Mouse (Mus musculus) stomach, embryonic 14.5 days (tissue): ENCODE data around the gene Pip5kl1. TPM values are rescaled to one million over a fixed set of nuclear protein-coding genes. Genes with fewer than 3 reads are reported as not detected.
A peak's percentile ranks its signal among the peaks of the same experiment; 100 is the strongest.

Experiments used
- ATAC-seq: fragments of 200-750 bp; cut with Nextera tagmentation; 2 replicates; pipeline ENCODE4 v1.8.0; 2017; ENCODE audit warnings: low read depth, moderate TSS enrichment; ENCODE audit not compliant: insufficient number of reproducible peaks, insufficient read depth, low FRiP score
- H3K27ac ChIP-seq: fragments of 300-500 bp; sonication (generic); 2 replicates; pipeline ENCODE4 v1.5.1; 2014; ENCODE audit warnings: mild to moderate bottlenecking, low read length, moderate library complexity, mixed read lengths
- H3K27me3 ChIP-seq: fragments of 300-500 bp; sonication (generic); 2 replicates; pipeline ENCODE4 v1.6.1; 2014; ENCODE audit warnings: low read length, control low read depth, mixed read lengths; ENCODE audit not compliant: control insufficient read depth, insufficient read depth
- H3K36me3 ChIP-seq: fragments of 300-500 bp; sonication (generic); 2 replicates; pipeline ENCODE4 v1.6.1; 2014; ENCODE audit warnings: mild to moderate bottlenecking, control low read depth, low read length, moderate library complexity, mixed read lengths; ENCODE audit not compliant: control insufficient read depth, insufficient read depth
- H3K4me1 ChIP-seq: fragments of 300-500 bp; sonication (generic); 2 replicates; pipeline ENCODE4 v1.6.1; 2014; ENCODE audit warnings: low read length, control low read depth, mixed read lengths; ENCODE audit not compliant: control insufficient read depth, insufficient read depth
- H3K4me2 ChIP-seq: fragments of 300-500 bp; sonication (generic); replicated peaks from 2 replicates; pipeline ENCODE4 v1.6.1; 2014; ENCODE audit warnings: low read depth, low read length, control low read depth
- H3K4me3 ChIP-seq: fragments of 300-500 bp; sonication (generic); 2 replicates; pipeline ENCODE4 v1.5.1; 2014; ENCODE audit warnings: low read depth, low read length, control low read depth
- H3K9ac ChIP-seq: fragments of 300-500 bp; sonication (generic); replicated peaks from 2 replicates; pipeline ENCODE4 v1.6.1; 2014; ENCODE audit warnings: low read depth, mild to moderate bottlenecking, control low read depth, low read length, moderate library complexity, mixed read lengths
- H3K9me3 ChIP-seq: fragments of 300-500 bp; sonication (generic); 2 replicates; pipeline ENCODE4 v1.6.1; 2016; ENCODE audit warnings: low read depth, low read length, control low read depth; ENCODE audit not compliant: control insufficient read depth
- WGBS: fragments of 180-500 bp; shearing (Covaris S2); extraction: QIAGEN DNeasy Blood & Tissue Kit; methylation state at CpG from one replicate; pipeline ENCODE4 v1.1.7; 2014; 5-methylcytosine and 5-hydroxymethylcytosine counted together
- polyA plus RNA-seq: library from polyadenylated mRNA; unstranded; fragments of >200 nt; fragmentation: Nextera tagmentation; extraction: Ambion mirVana; gene quantifications from 2 replicates; pipeline ENCODE4 v1.2.1, GENCODE M21; 2014

Gene Pip5kl1
- polyA plus RNA-seq, 1 experiment from 2014 or later: 1.4 TPM

DNA sequence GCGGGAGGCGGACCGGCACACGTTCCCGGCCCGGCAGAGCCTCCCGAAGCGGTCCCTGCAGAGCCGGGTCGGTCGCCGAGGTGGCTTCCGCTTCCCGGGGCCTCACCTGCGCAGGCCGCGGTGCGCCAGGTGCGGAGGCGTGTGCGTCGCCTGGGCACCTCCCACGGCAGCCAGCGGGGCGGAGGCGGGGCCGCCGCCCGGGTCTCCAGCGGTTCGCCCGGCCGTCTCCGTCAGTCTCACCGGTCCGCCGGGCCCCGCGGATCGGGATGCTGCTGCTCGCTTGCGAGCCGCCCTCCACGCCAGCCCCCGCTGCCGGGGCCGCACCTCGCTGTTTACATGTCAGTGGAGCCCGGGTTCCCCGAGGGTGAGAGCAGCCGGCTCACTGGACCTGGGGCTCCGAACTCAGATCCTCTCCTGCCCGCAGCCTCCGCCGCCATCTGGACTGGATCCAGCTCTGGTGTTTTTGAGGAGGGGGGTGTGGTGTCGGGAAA lies 39.1 kb upstream of the Pip5kl1 start:
- H3K27me3 ChIP-seq: no peaks in the 10 kb centered on the region
- no peaks in the 10 kb centered on the region for H3K36me3 ChIP-seq
- under 1% methylated on average over 52 of the region's 56 CpGs for WGBS
- ATAC-seq: peak; percentile 71
- H3K27ac ChIP-seq: peak overlapping the region; percentile 95
- H3K4me1 ChIP-seq: peaks cover 39% of the 10 kb centered on the region
- H3K4me3 ChIP-seq: peak overlapping the region; percentile 84
- peak overlapping the region; percentile 89 for H3K9ac ChIP-seq
- H3K4me2 ChIP-seq: peak overlapping the region; percentile 78
- H3K9me3 ChIP-seq: no peaks in the 10 kb centered on the region

DNA sequence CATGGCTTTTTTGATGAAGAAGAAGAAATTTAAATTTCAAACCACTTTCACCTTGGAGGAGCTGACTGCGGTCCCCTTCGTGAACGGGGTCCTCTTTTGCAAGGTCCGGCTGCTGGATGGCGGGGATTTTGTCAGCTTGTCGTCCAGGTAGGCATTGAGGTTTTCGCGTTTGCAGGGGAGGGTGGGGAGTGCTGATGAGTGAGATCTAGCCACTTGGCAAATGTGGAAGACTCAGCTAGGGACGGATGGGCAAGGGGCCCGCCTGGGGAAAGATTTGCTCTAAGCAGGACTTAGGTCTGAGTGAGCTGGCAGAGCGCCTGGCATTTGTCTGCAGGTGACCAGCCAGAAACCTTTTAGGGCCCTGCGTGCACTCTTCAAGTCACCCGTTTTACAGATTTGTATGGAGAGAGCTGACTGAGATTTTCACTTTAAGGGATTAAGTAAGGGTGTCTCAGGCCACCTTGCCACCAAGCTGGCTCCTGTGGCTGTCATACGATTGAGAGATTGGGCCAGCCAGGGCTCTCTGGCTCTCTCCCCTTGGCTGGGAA lies 38.4 kb upstream of the Pip5kl1 start:
- H3K9me3 ChIP-seq: no peaks in the 10 kb centered on the region
- no peaks in the 10 kb centered on the region for H3K27me3 ChIP-seq
- ATAC-seq: no peak
- peak overlapping the region; percentile 78 for H3K4me2 ChIP-seq
- peak overlapping the region; percentile 84 for H3K4me3 ChIP-seq
- peaks cover 39% of the 10 kb centered on the region for H3K4me1 ChIP-seq
- no peaks in the 10 kb centered on the region for H3K36me3 ChIP-seq
- peak overlapping the region; percentile 64; the same call in 1 of the 2 replicates for H3K27ac ChIP-seq
- WGBS: 3% methylated on average over 14 of the region's 14 CpGs
- H3K9ac ChIP-seq: peak overlapping the region; percentile 89

DNA sequence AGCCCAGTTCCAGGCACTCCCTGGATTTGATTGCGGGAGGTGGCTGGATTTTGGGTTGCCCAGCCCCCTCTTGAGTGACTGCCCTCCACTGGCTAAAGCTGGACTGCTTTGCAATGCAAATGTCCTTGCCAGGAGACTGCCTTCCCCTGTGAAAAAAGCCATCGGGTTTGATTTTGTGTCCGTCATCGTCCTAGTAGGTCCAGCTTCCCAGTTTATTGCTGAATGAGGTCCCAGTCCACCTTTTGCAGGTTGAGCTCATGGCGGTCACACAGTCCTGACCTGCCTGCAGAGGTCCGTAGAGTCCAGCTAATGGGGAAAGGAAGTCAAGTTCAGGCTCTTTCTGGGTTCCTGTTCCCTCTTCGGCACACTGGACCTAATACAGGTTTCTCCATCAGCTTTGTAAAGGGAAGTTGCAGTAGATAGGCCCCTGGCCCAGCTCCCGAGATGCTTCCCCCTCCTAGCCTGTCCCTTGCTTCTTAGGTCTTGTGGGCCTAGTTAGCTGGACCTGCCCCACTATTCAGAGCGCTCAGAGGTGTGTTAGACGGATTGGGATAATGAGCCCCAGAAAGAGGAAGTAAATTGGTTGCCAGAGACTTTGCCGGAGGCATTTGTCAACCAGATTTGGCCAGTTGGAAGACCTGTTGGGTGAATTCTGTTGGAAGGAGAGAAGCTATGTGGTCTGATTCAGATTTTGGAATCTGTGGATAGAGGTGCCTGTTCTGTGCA lies 37.8 kb upstream of the Pip5kl1 start:
- no peak for ATAC-seq
- Histone ChIP-seq H3K9me3 (no peaks in the 10 kb centered on the region), H3K9ac (peak overlapping the region; percentile 89), H3K4me2 (peak overlapping the region; percentile 78), H3K4me1 (peaks cover 45% of the 10 kb centered on the region), H3K36me3 (no peaks in the 10 kb centered on the region), H3K4me3 (peak overlapping the region; percentile 84), H3K27ac (peak overlapping the region; percentile 64), H3K27me3 (no peaks in the 10 kb centered on the region)
- WGBS: 3% methylated on average over 11 of the region's 11 CpGs

DNA sequence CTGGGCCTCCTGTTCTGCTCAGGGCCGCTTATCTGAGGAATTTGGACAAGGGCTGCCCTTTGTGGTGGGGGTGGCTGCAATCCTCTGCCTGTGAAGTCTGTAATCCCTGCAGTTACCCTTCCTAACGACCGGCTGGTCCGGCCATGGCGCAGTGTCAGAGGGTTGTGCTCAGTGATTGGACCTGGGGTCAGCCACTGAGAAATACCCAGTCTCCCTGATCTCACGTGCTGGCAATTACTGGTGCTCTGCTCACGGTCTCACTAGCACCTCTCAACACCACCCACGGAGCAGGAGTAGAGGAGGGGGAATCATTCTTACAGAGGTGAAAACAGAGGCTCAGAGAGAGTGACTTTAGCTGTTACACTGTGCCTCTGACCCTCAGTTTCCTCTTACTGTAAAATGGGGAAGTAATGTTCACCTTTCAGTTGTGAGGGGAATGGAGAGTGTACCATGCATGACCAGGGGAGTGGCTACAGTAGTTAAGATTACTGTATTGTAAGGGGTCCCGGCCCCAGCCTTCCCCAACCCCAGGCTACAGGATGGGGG lies 37.2 kb upstream of the Pip5kl1 start:
- Histone ChIP-seq H3K4me3 (peak overlapping the region; percentile 84), H3K9me3 (no peaks in the 10 kb centered on the region), H3K27ac (peak overlapping the region; percentile 64; the same call in 1 of the 2 replicates), H3K9ac (peak overlapping the region; percentile 89), H3K4me1 (peaks cover 45% of the 10 kb centered on the region), H3K4me2 (peak overlapping the region; percentile 78), H3K36me3 (no peaks in the 10 kb centered on the region), H3K27me3 (no peaks in the 10 kb centered on the region)
- no peak for ATAC-seq
- 13% methylated on average over 9 of the region's 9 CpGs for WGBS

DNA sequence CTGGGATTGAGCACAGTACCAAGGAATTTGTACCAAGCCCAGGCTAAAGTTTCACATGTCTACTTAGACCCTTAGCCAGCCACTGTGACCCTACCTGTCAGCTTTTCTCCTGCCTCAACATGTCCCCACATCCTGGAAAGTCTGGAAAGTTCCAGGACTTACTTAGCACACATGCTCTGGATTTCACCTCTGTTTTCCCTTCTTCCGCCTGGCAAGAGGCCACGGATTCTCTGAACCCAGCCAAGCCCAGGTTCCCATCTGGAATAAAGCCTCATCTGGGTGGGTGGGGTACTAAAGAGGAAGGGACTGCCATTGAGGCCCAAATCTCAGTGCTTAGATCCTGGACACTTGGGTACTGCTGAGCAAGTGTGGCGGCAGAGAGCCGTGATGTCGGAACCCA lies 36.7 kb upstream of the Pip5kl1 start:
- no peak overlapping the region for H3K9ac ChIP-seq
- H3K4me1 ChIP-seq: peaks cover 45% of the 10 kb centered on the region
- 60% methylated on average over 5 of the region's 5 CpGs for WGBS
- H3K27me3 ChIP-seq: no peaks in the 10 kb centered on the region
- peak overlapping the region; percentile 78 for H3K4me2 ChIP-seq
- no peak overlapping the region for H3K27ac ChIP-seq
- H3K36me3 ChIP-seq: no peaks in the 10 kb centered on the region
- peak overlapping the region; percentile 84; the same call in 1 of the 2 replicates for H3K4me3 ChIP-seq
- H3K9me3 ChIP-seq: no peaks in the 10 kb centered on the region
- ATAC-seq: no peak

DNA sequence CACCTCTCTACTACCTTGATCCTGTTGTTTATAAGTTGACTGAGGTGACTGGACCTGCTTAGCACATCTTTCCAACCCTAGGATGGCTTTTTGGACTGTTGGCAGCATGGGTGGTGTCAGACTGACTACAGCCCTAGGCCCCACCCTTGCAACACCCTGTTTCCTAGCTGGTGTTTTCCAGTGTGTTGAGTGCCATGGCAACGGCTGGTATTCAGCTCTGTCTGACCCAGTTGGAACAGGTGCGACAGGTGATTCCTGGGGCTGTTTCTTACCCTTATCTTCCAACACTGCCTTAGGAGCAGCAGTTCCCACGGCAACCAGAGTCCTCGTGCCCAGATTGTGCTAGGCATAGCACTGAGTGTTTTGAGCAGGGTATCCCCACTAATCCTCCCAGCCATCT lies 36.1 kb upstream of the Pip5kl1 start:
- H3K4me1 ChIP-seq: peaks cover 45% of the 10 kb centered on the region

DNA sequence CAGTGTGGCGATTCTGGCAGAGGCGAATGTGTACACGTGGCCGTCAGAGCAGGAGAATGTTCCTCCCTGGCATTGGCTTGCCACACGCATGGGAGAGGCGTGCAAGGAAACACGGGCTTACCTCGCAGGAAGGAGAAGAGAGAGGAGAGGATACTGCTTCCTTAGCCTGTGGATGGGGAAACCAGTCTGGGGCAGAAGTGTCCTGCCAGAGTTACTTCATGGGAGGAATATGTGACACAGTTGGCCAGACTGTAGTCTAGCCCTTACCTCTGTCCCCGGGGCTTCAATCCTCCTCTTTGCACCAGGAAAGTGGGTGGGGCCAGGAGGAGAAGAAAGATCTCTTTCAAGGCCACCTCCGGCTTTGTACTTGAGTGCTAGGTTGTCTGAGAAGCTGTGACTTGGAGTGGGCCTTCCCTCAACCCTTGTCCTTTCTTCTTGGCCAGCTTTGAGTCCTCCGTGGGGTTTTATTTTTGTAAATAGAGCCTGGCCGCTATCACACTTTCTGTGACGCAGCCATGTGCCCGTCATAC lies 35.1 kb upstream of the Pip5kl1 start:
- peak overlapping the region; percentile 78 for H3K4me2 ChIP-seq
- H3K9ac ChIP-seq: no peak overlapping the region; the same call in 1 of the 2 replicates
- no peak overlapping the region for H3K4me3 ChIP-seq
- no peaks in the 10 kb centered on the region for H3K27me3 ChIP-seq
- no peak for ATAC-seq
- WGBS: 65% methylated on average over 14 of the region's 14 CpGs
- no peaks in the 10 kb centered on the region for H3K36me3 ChIP-seq
- H3K27ac ChIP-seq: no peak overlapping the region
- peaks cover 40% of the 10 kb centered on the region for H3K4me1 ChIP-seq
- H3K9me3 ChIP-seq: no peaks in the 10 kb centered on the region

More for the DNA sequence above, 36.1 kb upstream of the Pip5kl1 start:
- Histone ChIP-seq H3K4me2 (peak overlapping the region; percentile 78), H3K9ac (no peak overlapping the region), H3K36me3 (no peaks in the 10 kb centered on the region), H3K27me3 (no peaks in the 10 kb centered on the region), H3K9me3 (no peaks in the 10 kb centered on the region), H3K27ac (no peak overlapping the region), H3K4me3 (no peak overlapping the region; the same call in 1 of the 2 replicates)
- 50% methylated on average over 4 of the region's 4 CpGs for WGBS
- no peak for ATAC-seq

DNA sequence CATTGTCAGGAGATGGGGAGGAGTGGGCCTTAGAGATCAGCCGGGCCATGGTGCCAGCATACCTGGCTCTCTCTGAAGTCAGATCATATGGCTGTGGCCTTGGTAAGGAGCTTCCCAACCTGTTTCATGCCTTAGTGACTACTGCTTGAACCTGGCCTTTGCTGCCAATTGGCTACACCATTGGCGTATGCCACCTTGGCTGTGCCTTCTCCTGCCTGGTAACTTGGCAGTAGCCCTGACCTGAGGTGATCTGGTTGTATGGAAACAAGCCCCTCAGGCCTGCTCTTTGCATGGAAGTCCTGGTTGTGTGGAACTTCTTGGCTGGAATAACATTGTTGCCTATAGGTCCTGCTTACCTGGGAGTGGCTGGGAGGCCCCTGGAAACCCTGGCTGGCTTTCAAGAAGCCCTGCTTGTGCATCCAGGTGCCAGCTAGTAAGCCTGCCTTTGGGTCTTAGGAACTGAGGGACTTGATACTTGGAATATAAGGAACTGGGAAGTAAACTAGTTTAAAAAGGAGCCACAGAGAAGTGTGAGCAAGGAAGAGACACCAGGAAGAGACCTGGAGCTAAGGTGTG lies 33.2 kb upstream of the Pip5kl1 start:
- H3K27ac ChIP-seq: no peak overlapping the region
- H3K4me3 ChIP-seq: no peak overlapping the region
- no peak overlapping the region for H3K9ac ChIP-seq
- peaks cover 38% of the 10 kb centered on the region for H3K4me1 ChIP-seq
- H3K9me3 ChIP-seq: no peaks in the 10 kb centered on the region
- no peak overlapping the region for H3K4me2 ChIP-seq
- no peak for ATAC-seq
- H3K36me3 ChIP-seq: no peaks in the 10 kb centered on the region
- no peaks in the 10 kb centered on the region for H3K27me3 ChIP-seq
- WGBS: 88% methylated on average over 2 of the region's 2 CpGs
